Mouse (Mus musculus) thymus, postnatal 0 days (tissue): Measurements from ENCODE around the gene B4galnt4. TPM values are rescaled to one million over a fixed set of nuclear protein-coding genes. Genes with fewer than 3 reads are reported as not detected.

ENCODE experiments used
- DNase-seq: peaks from one replicate; pipeline ENCODE4 v3.0.0-alpha.2; 2015; ENCODE audit warnings: low spot score
- polyA plus RNA-seq: library from polyadenylated mRNA; unstranded; fragments of >200 nt; fragmentation: Nextera tagmentation; extraction: Ambion mirVana; gene quantifications from 2 replicates; pipeline ENCODE4 v1.2.1, GENCODE M21; 2015

The B4galnt4 gene
- polyA plus RNA-seq, 1 experiment from 2014 or later: 2.0 TPM

DNA sequence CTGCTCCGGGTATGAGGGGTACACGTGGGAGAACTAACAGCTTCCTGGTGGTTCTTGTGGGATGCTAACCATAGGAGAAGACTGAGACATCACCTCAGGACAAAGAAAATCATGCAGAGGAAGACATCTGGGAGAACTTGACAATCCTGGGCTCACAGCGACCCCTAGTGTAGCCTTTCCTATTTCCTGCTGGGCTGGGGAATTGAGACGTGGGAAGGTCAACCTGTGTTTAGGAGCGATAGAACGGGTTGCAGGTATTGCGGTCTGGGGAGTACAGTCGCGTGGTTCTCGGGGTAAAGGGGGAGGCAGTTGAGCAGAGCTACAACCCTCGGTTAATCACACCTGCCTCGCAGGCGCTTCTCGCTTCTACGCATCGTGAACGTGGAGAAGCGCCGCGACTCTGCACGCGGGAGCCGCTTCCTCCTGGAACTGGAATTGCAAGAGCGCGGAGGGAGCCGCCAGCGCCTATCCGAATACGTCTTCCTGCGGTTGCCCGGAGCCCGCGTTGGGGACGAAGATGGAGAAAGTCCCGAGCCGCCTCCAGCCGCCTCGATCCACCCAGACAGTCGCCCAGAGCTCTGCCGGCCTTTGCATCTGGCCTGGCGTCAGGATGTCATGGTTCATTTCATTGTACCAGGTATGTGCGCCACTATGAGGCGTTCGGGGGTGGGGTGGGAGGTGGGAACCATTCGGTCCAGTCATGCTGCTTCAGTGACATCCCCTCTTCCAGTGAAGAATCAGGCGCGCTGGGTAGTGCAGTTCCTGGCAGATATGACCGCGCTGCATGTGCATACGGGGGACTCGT, 9.4 kb downstream of the B4galnt4 start:
- peak; percentile 67 for DNase-seq

DNA sequence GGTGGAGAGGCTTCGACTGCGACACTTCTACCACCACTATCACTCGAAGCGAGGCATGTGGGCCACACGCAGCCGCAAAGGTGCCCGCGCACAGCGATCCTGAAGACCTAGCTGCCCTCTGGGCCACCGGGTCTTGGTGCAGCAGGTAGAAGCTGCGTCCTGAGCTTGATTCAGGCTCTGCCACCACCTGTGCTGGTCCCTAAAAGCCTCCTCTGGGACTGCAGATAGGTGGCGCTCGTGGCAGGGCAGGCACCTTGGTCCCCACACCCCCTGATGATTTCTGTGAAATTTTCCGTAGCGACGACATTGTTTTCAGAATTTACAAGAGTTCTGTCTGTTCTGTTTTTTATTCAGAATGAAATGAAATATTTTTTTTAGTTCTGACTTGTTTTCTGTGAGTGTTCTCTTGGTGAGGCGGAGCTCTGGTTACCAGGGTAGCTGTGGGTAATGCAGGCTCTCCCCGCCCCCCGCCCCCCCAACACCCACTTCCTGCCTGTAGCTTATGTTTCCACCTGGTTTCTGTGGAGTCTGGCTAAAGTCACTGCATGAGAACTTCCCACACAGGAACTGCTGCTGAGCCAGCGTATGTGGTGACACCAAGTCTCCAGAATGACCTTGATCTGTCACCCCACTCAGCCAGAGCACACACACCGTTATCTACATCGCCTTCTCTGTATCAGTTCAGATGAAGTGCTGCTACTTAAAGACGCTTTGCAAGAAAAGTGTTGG, 11.3 kb downstream of the B4galnt4 start:
- DNase-seq: peak; percentile 89

DNA sequence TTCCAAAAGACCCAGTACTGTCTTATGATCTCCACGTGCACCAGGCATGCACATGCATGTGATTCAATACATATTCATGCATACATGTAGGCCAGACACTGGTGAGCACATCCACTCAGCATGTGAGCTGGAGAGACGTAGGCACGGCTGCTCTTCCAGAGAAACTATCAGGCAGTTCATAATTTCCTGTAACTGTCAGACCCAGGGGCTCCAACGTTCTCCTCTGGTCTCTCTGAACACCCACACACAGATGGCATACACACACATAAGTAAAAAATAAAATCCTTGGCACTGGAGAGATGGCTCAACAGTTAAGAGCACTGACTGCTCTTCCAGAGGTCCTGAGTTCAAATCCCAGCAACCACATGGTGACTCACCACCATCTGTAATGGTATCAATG, 12.9 kb downstream of the B4galnt4 start:
- DNase-seq: no peak

DNA sequence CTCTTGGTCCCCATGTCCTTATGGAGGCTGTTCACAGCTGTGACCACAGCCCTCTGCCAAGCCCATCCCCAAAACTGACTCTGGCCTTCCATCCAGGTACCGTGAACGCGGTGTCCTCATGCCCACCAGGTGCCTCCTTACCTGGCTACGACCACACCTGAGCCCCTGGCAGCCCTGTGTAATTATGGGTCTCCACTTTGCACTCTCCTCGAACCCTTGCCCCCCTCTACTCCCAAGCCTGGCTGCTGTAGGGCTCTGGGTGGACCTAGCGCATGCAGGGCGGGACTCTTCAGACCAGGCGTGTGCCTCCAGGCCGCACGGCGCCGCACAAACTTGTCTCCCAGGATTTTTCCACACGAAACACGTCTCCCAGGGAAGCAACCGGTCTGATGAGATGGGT, 16.9 kb downstream of the B4galnt4 start, which contains the start of gene Pkp3:
Gene Pkp3 (plus strand): TSS at position 378 of the 400 bp plus-strand sequence.
- DNase-seq: no peak

DNA sequence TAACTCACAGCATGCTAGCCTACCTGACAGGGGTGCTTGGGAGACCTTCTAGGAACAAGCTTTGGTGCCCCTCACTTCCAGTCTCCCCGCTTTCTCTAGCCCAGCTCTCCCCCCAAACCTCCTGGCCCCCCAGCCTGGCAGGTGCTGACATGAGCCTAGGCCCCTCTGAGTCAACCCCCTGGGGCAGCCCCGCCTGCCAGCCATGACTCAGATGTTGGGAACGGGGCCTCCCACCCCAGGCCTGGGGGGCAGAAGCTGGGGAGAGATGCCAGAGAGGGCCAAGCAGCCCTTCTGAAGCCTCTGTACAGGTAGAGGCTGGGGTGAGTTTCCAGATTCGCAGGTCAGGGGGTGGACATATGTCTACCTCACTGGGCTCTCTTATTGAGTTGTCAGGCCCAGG, 18.0 kb downstream of the B4galnt4 start:
- DNase-seq: no peak

- no peak for DNase-seq
Observed at GRCm38 (mm10) chr7:141079481-141080449, 18.9 kb downstream of the B4galnt4 start.

DNA sequence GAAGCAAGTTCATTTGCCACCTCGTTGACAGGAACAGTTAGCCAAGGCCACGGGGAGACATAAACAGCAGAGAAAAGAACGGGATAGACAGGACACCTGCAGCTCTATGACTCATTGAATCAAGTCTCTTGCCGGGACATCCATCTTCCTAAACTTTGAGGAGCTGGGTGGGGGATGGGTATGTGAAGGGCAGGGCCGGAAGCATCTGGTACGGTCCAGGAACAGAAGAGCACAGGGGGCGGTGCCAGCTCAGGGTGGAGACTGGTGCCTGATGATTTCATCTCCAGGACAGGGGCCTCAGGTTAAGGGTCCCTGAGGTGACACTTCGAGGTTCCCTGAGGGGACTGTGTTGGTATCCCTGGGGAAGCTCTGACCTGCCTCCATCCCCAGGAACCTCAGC, 27.0 kb downstream of the B4galnt4 start:
- DNase-seq: peak; percentile 65

DNA sequence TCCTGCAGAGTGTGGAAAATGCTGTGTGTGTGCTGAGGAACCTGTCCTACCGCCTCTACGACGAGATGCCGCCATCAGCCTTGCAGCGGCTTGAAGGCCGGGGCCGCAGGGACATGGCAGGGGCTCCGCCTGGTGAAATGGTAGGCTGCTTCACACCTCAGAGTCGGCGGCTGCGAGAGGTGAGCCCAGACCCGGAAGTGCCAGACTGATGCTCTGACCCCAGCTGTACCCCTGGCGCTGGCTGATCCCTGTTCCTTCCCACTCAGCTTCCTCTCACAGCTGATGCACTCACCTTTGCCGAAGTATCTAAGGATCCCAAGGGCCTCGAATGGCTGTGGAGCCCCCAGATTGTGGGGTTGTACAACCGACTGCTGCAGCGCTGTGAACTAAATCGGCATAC, 27.6 kb downstream of the B4galnt4 start:
- DNase-seq: peak; percentile 43

GRCm38 (mm10) chr7:141090228-141090627, 29.3 kb downstream of the B4galnt4 start:
- DNase-seq: no peak

DNA sequence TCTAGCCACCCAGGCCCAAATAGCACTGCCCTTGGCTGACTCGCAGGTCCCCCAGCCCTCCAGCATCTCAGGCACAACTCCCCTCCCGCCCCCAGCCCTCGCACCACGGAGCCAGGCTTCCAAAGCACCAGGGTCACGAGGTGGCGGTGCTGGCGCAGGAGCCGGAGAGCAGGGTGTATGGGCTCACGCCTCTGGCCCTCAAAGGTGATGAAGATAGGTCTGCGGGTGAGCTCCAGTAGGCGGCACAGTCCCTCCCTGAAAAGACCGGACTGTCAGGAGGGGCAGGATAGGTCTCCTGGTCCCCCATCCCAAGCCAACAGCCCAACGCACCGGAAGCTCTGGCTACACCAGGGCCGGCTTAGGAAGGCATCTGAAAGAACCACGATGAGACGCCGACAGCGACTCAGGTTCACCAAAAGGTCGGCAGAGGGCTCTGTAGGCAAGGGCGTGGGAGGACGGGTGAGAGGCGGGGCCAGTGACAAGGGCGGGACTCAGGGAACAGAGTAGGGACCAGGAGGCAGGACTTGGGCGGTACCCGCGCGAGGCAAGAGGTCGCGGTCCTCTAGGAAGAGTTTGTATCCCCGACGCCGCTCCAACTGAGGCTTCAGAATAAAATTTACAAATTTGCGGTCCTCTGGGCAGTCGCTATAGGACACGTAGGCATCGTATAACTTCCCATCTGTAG, 31.3 kb downstream of the B4galnt4 start:
- peak; percentile 84 for DNase-seq

DNA sequence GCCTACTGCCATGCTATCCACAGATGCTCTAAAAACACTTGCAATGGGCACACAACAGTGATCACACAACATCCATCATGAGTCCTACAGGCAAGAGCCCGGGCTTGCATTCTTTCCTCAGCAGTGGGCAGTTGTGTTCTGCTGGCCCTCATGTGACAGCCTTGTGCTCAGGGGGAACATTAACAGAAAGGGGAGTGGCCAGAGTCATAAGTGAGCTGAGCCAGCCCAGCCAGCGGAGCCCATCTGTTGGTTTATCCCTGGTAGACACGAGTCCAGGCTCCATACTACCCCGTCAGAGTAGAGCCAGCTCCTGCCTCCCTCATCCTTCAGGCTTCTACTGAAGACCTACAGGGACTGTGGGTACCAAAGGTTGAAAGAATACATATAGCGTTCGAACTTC, 33.0 kb downstream of the B4galnt4 start:
- DNase-seq: no peak

GRCm38 (mm10) chr7:141094487-141095205, 33.7 kb downstream of the B4galnt4 start:
- DNase-seq: no peak

DNA sequence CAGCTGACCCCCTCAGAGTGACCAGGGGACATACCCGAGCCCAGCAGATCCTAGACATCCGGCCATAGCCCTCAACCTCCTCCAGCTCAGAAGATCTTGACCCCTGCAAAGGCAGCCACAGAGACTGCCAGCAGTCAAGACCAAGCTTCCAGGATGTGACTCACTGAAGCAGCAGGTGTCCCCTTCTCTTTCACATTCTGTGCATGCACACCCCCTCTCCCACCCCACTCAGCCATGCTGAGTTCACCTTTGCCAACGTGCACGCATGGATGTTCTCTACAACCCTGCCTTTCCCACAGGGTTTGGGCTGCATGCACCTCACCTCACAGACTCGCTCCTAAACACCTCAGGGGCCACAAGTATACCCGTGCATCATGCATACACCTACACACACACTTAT, 35.1 kb downstream of the B4galnt4 start:
- DNase-seq: peak; percentile 53

DNA sequence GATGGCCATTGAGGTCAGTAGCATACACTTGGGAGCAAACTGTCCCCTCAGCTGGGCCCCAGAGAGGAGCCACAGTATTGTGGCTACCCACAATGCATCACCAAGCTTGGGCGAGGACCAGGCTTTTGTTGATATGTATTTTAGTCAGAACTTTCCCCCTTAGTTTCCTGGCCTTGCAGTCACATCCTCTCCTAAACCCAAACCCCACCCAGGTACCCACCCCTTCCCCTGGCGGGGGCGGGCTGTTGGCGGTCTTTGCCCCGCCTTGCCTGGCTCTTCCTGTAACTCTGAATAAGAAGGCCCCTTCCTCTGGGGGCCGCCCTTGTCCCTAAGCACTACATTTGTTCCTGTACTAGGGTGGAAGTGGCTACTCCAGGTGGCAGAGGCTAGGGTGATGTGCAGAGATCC, 35.7 kb downstream of the B4galnt4 start:
- peak; percentile 95 for DNase-seq

DNA sequence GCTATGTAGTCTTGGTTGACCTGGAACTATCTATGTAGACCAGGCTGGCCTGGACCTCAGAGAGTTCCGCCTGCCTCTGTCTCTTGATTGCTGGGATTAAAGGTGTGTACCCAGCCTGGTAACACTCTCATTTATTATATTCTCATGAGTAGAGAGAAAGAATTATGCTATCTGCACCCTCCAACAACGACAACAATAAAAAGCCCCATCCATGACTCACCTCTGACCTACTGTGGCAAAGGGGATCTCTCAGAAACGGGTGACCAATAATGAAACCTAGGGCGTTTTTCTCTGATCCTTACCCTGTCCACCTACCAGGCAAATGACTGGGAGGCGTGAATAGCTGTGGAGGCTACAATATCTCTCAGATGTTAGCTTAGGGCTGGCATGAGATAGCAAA, 36.3 kb downstream of the B4galnt4 start:
- no peak for DNase-seq

DNA sequence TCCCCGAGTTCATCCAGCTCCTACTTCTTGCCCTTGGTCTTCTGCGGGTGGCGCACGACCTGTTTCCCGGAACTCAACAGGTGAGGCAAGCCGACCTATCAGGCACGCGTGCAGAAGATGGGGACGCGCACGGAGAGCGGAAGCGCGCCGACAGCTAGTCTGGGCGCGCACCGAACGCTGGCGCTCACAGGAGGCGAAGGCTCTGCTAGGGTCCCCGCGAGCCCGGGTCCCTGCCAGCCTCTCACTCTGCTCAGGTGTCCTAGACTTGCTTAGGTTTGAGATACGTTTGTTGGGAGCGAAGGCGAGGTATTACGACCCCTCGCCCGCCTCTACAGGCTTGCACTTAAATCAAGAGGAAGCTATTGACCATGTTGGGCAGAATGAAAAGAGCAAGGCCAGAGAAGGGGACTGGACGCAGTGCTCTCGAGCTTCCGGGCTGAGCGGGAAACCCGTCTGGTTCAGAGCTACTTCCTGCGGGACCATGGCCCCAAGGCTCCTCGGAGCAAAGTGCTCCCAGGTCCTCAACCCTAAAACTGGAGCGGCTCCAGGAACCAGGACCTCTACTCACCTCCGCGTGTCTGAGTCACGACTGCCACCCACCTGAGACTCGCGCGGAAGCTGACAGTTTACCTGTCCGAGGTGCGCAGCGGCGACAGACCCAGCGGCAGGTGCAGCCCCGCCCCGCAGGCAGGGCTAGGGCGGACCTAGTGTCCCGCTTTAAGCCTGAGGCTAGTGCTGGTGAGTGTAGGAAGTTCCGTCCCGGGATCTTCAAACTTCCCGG, 39.2 kb downstream of the B4galnt4 start, which contains the start of gene Sigirr:
Gene Sigirr (minus strand): TSS at position 662 of the 781 bp plus-strand sequence.
- peak; percentile 74 for DNase-seq

GRCm38 (mm10) chr7:141103161-141103560, 42.3 kb downstream of the B4galnt4 start:
- no peak for DNase-seq

- no peak for DNase-seq
Observed at GRCm38 (mm10) chr7:141115874-141116273, 55.0 kb downstream of the B4galnt4 start.

DNA sequence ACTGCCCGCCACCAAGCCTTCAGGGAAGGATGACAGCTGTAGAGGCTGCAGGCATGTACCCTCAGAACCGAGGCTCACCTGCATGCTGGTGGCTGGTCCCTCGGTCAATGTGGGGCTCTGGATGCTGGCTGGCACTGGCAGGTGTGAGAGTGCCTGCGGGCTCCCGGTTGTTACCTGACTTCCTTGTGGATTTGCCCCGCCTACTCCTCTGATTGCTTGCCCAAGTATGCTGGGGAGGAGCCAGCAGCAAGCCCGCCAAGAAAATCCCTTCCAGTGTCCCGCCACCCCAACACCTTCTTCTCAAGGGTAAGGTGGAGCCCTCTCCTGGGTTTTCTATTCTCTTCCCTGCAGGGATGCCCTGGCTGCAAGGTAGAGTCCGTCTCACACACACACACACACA, 56.7 kb downstream of the B4galnt4 start, which contains the start of gene Ano9:
Gene Ano9 (minus strand): TSS at position 171 of the 400 bp plus-strand sequence.
- no peak for DNase-seq
